ENCODE assay signal across 23 mouse cellular contexts in the genomic region with DNA sequence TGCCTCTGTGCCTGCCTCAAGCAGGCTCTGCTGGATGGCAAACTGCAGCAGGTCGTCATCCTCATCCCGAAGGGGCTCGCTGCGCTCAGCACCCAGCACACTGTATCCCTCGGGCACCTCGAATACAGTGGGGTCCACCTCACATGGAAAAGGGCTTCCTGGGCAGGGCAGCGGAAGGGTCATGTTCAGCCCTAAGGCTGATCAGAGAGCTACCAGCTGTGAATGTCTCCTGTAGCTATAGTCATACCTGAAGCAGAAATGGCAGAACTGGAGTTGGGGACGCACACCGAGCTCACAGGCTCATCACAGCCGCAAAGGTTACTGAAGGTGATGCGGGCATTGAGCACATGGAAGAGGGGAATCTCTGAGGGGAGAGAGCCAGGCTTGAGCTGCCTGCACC. TPM values are rescaled to one million over a fixed set of nuclear protein-coding genes. Genes with fewer than 3 reads are reported as not detected.
"Had no signal": no experiment of that assay in that cellular context is flagged by ENCODE, and none has a peak within 500 bp of the region (broad histone marks: within the 10 kb centered on the region; RNA-seq: fewer than 3 reads in every experiment).

No protein-coding gene starts in this region.

- H3K4me2 ChIP-seq: neural tube, embryonic 15.5 days; stomach, embryonic 15.5 days had no signal

- H3K36me3 ChIP-seq: stomach, embryonic 15.5 days had no signal

- H3K4me3 ChIP-seq: neural tube, embryonic 15.5 days; stomach, embryonic 15.5 days had no signal

- DNase-seq: retina, postnatal 1 day; right cerebral cortex, adult 18-20 months; right cerebral cortex, postnatal 14 days; right cerebral cortex, postnatal 25 days; right cerebral cortex, postnatal 4 days; spleen, adult 18-20 months; thymus, adult 18-20 months; thymus, adult 2 months; thymus, postnatal 14 days; thymus, postnatal 25 days; thymus, postnatal 36 days; thymus, postnatal 4 days had no signal

- H3K9ac ChIP-seq: neural tube, embryonic 15.5 days; stomach, embryonic 15.5 days had no signal

- H3K9me3 ChIP-seq: neural tube, embryonic 15.5 days; stomach, embryonic 15.5 days had no signal

- H3K27ac ChIP-seq: neural tube, embryonic 15.5 days; stomach, embryonic 15.5 days; stomach, postnatal 0 days had no signal

- H3K27me3 ChIP-seq: stomach, embryonic 15.5 days had no signal

RNA-seq across cellular contexts. Expression of gene AC109138.7, which starts 56.8 kb away (rescaled TPM):
- total RNA-seq: neutrophil, adult 5-6 weeks had no signal
- polyA plus RNA-seq: neural tube, embryonic 14.5 days; neural tube, embryonic 15.5 days; small intestine, adult 2 months; spleen, adult 2 months; stomach, embryonic 14.5 days; stomach, embryonic 15.5 days; stomach, embryonic 16.5 days; stomach, postnatal 0 days; thymus, adult 2 months; thymus, postnatal 0 days; urinary bladder, adult 2 months had no signal
